Mouse (Mus musculus): Measurements from ENCODE around the gene Ltbp4. TPM values are rescaled to one million over a fixed set of nuclear protein-coding genes. Genes with fewer than 3 reads are reported as not detected.
A peak's percentile ranks its signal among the peaks of the same experiment; 100 is the strongest.

Ltbp4 gene
- polyA plus RNA-seq, 1 experiment = 24.4 TPM

DNA sequence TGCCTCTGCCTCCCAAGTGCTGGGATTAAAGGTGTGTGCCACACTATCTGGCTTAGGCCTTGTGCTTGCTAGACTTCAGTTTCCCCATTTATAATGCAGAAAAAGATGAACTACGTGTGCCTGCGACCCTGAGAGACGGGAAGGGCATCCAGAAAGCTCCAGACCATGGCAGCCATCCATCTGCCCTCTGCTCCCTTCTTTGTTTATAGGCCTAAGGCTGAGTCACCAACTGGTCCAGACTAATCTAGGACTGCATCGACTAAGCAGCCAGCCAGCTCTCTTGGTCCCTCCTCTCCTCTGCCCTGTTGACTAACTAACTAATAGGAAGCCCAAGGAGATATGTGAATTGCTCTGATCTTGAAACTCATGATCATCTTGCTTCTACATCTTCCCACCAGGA lies 41.5 kb downstream of the Ltbp4 start:
- DNase-seq (ENCODE audit: low read depth) = no peak
- TF ChIP-seq CTCF (IDR thresholded peaks at IDR 0.05; ENCODE audit: borderline replicate concordance, extremely low read depth, insufficient read depth, insufficient read length) = no peak
- TF ChIP-seq POLR2A (IDR thresholded peaks at IDR 0.05; ENCODE audit: borderline replicate concordance, extremely low read depth, insufficient read depth, insufficient read length, poor library complexity, severe bottlenecking) = no peak

DNA sequence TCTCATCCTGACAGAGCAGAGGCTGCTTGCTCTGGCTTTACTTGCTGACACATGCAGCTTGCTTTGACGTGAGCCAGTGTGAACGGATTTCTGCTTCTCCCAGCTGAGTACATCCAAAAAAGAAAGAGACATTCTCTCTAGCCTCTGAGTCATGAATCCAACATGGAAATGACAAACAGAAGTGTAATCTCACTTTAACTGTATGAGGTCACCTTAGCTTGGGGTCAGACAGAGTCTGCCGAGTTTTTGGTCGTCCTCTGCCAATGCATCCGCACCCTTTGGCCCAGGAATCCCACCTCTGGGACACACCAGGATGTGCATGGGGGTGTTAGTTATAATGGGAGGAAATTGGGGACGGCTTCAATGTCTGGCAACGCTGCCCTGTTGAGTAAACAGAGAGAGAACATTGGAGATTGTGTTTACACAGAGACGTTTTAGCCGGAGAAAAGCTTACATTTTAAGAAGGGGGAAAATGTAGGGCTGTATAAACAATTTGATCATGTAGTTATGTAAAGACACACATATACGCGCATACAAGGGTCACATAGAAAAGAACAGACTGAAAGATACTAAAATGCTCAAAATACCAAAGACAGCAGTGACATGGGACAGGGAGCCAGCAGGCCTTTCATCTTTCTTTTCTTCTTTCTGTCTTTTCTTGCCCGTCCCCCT lies 45.6 kb downstream of the Ltbp4 start:
- DNase-seq (ENCODE audit: low read depth) = no peak
- TF ChIP-seq POLR2A (IDR thresholded peaks at IDR 0.05; ENCODE audit: borderline replicate concordance, extremely low read depth, insufficient read depth, insufficient read length, poor library complexity, severe bottlenecking) (no peak), CTCF (IDR thresholded peaks at IDR 0.05; ENCODE audit: borderline replicate concordance, extremely low read depth, insufficient read depth, insufficient read length) (no peak)

DNA sequence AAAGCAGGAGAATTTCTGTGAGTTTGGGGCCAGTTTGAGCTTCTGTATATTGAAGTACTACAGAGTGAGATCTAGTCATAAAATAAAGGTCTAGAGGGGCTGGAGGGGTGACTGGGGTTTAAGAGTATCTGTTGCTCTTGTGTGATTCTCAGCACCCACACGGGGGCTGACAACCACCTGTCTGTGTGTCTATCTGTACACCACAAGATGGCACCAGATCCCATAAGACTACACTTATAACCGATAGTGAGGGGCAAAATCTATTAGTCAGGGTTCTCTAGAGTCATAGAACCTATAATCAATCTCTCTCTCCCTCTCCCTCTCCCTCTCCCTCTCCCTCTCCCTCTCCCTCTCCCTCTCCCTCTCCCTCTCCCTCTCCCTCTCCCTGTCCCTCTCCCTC lies 46.9 kb downstream of the Ltbp4 start:
- DNase-seq (ENCODE audit: low read depth) = no peak

DNA sequence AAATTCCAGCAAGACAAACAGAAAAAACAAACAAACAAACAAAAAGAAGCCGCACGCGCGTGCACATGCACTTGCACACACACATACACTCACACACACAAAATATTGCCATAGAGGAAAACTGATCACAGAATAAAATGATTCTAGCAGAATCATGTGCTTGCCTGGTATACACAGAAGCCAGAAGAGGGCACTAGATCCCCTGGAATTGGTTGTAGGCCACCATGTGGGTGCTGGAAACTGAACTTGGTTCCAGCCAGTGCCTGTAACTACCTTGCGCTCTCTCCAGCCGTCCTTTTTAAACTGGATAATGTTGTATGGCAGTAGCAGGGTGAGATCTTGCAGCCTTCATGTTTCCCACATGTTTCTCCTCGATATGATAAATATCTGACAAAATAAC lies 48.8 kb downstream of the Ltbp4 start:
- DNase-seq (ENCODE audit: low read depth) = no peak
- no peak for TF ChIP-seq CTCF (IDR thresholded peaks at IDR 0.05; ENCODE audit: borderline replicate concordance, extremely low read depth, insufficient read depth, insufficient read length)
- no peak for TF ChIP-seq POLR2A (IDR thresholded peaks at IDR 0.05; ENCODE audit: borderline replicate concordance, extremely low read depth, insufficient read depth, insufficient read length, poor library complexity, severe bottlenecking)

More for the DNA sequence above, 46.9 kb downstream of the Ltbp4 start:
- no peak for TF ChIP-seq POLR2A (IDR thresholded peaks at IDR 0.05; ENCODE audit: borderline replicate concordance, extremely low read depth, insufficient read depth, insufficient read length, poor library complexity, severe bottlenecking)
- TF ChIP-seq CTCF (IDR thresholded peaks at IDR 0.05; ENCODE audit: borderline replicate concordance, extremely low read depth, insufficient read depth, insufficient read length) = no peak

DNA sequence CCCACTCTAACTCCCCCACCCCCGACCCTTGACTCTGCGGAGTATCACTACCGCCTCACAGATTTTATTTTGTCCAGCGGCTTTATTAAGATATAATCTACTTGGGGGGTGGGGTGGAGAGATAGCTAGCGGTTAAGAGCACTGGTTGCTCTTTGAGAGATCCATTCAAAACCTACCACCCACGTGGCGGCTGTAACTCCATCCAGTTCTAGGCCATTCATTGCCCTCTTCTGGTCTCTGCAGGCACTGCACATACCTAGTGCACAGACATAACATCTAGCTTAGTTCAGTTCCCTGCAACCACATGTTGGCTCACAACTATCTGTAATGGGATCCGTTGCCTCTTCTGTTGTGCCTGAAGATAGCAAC lies 51.8 kb downstream of the Ltbp4 start:
- peak; percentile 85 for DNase-seq (ENCODE audit: low read depth)

DNA sequence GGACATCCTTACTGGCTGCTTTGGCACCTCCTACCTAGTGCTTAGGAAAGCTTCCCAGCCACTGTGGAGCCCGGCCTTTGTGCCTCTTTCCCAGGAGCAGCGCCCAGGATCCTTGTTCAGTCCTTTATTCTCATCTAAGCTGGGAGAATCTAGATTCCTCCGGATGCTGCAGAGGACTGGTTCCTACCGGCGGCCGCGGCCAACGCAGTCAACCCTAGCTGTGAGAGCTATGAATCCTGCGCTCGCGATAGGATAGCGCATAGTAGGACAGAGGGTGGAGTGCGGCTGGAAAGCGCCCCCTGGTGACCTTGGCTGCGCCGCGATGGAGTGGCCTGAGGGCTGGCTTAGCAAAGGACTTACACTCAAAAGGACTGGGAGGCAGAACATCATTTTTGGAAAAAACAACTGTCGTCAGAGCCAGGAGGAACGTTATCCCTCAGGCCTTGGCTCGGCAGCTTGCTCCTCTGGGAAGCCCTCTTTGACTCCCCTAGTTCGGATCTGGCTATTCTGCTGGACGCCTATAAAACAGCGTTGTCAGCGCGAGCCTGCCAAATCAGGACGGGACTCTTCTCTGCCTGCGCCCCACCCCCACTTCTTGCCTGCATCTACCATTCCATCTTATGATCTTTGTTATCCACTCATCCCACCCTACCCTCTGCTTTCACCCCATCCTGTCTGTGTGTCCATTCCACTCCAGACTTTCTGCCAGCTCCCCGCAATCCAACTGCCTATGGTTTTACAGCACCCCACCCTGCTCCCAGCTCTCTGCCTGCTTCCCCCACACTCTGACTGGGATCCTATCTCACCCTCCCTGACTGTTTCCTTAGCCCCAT lies 52.4 kb downstream of the Ltbp4 start:
- peak; percentile 40 for DNase-seq (ENCODE audit: low read depth)
- TF ChIP-seq POLR2A (IDR thresholded peaks at IDR 0.05; ENCODE audit: borderline replicate concordance, extremely low read depth, insufficient read depth, insufficient read length, poor library complexity, severe bottlenecking) = no peak
- peak; percentile 37; the same call in 1 of the 2 replicates for TF ChIP-seq CTCF (IDR thresholded peaks at IDR 0.05; ENCODE audit: borderline replicate concordance, extremely low read depth, insufficient read depth, insufficient read length)

More for the DNA sequence above, 51.8 kb downstream of the Ltbp4 start:
- TF ChIP-seq POLR2A (IDR thresholded peaks at IDR 0.05; ENCODE audit: borderline replicate concordance, extremely low read depth, insufficient read depth, insufficient read length, poor library complexity, severe bottlenecking) = no peak
- TF ChIP-seq CTCF (IDR thresholded peaks at IDR 0.05; ENCODE audit: borderline replicate concordance, extremely low read depth, insufficient read depth, insufficient read length) = peak; percentile 74

DNA sequence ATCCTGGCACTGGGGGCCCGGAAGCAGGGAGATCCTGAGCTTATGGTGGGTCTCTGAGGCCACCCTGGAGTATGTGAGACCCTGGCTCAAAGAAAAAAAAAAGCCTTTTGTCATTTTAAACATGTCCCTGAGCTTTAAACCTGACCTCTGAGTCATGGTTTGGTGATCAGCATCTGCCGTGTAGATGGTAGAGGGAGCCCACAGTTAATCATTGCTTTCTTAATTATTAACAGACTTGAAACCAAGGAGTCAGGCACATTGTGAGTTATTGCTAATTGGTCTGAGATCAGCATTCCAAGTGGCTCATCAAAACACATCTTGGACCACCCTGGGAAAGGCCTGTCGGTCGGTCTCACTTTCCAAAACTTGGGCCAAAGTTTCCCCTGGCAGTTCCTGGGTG lies 55.3 kb downstream of the Ltbp4 start:
- TF ChIP-seq CTCF (IDR thresholded peaks at IDR 0.05; ENCODE audit: borderline replicate concordance, extremely low read depth, insufficient read depth, insufficient read length) = no peak
- DNase-seq (ENCODE audit: low read depth) = no peak

DNA sequence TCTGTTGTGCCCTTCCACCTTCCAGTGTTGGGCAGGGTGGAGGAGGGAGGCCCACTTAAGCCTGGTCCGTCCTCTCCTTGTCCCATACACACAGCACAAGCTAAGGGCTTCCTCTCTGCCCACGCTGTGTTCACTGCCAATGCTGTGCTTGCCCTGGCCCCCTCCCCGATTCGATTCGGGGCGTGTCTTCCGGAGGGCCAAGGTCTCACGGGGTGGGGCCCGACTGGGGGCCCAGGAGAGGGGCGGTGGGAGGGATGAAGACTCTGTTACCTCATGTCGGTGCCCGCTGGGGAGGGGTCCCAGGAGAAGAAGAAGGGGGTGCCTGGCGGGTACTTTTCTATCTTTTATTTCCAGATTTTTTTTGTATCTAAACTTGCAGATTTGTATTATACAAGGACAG lies 55.8 kb downstream of the Ltbp4 start:
- DNase-seq (ENCODE audit: low read depth) = no peak
- no peak for TF ChIP-seq CTCF (IDR thresholded peaks at IDR 0.05; ENCODE audit: borderline replicate concordance, extremely low read depth, insufficient read depth, insufficient read length)
- TF ChIP-seq POLR2A (IDR thresholded peaks at IDR 0.05; ENCODE audit: borderline replicate concordance, extremely low read depth, insufficient read depth, insufficient read length, poor library complexity, severe bottlenecking) = no peak

DNA sequence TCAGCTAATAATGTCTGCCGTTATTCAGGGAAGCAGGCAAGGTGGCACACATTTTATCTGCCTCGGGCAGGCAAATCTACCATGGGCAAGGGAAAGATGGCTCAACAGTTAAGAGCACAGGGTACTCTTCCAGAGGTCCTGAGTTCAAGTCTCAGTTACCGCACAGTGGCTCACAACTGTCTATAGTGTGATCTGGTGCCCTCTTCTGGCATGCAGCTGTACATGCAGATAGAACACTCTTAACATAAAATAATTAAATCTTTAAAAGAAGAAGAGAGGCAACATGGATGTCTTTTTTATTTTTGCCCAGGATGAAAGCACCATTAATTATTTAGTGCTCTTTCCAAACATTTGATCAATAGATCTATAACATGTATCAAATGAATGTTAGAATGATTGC lies 60.3 kb downstream of the Ltbp4 start:
- peak; percentile 19 for DNase-seq (ENCODE audit: low read depth)
- TF ChIP-seq POLR2A (IDR thresholded peaks at IDR 0.05; ENCODE audit: borderline replicate concordance, extremely low read depth, insufficient read depth, insufficient read length, poor library complexity, severe bottlenecking) (no peak), CTCF (IDR thresholded peaks at IDR 0.05; ENCODE audit: borderline replicate concordance, extremely low read depth, insufficient read depth, insufficient read length) (peak; percentile 37; the same call in 1 of the 2 replicates)

DNA sequence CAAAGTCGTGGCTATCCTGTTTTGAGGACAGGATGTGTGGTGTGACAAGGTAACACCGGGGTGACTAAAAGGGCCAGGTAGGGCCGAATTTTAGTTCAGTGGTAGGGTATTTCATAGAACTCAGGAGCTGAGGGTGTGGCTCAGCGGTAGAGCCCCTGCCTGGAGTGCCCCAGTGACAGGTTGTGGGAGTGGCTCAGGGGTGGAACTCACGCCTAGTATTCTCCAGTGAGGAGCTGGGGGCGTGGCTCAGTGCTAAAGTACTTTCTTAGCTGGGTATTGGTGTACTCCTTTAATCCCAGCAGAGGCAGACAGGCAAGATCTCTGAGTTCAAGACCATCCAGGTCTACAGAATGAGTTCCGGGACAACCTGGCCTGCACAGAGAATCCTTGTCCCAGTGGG lies 61.5 kb downstream of the Ltbp4 start:
- no peak for DNase-seq (ENCODE audit: low read depth)
- TF ChIP-seq CTCF (IDR thresholded peaks at IDR 0.05; ENCODE audit: borderline replicate concordance, extremely low read depth, insufficient read depth, insufficient read length) (no peak), POLR2A (IDR thresholded peaks at IDR 0.05; ENCODE audit: borderline replicate concordance, extremely low read depth, insufficient read depth, insufficient read length, poor library complexity, severe bottlenecking) (no peak)

DNA sequence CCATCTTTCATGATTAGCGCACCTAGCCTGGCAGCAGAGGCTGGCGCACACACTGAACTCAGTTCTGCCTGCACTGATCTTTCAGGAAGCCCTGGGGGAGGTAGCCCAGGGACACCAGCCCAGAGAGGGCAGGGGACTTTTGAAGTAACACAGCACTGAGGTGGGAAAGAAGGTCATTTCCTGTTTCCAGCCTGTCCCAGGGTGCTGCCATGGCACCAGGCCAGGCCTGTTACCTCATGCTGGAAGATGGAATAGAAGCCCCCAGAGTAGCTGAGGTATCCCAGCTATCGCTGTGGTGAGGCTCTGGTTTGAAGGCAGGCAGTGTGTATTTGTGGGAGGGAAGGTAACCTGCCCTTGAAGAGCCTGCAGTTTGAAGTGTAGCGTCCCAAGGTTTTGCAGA lies 62.6 kb downstream of the Ltbp4 start:
- peak; percentile 8 for DNase-seq (ENCODE audit: low read depth)
- TF ChIP-seq POLR2A (IDR thresholded peaks at IDR 0.05; ENCODE audit: borderline replicate concordance, extremely low read depth, insufficient read depth, insufficient read length, poor library complexity, severe bottlenecking) (no peak), CTCF (IDR thresholded peaks at IDR 0.05; ENCODE audit: borderline replicate concordance, extremely low read depth, insufficient read depth, insufficient read length) (no peak)

Measured in brain, embryonic 14.5 days (tissue).